ENCODE assay signal across 9 mouse cellular contexts in the genomic region with DNA sequence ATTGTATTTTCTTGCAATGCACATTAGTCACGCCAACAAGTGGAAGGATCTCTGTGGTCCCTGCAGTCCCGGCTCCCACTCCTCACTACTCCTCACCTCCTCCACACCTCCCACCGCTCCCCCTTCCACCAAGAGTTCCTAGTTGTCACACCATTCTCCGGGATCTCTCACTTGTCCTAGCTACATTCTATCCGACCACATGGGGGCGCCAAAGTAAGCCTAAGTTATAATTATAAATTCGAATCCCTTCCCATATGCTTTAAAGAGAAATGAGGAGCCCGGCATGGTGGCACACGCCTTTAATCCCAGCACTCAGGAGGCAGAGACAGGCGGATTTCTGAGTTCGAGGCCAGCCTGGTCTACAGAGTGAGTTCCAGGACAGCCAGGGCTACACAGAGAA. TPM values are rescaled to one million over a fixed set of nuclear protein-coding genes. Genes with fewer than 3 reads are reported as not detected.
DNase-seq lines count a peak whose midpoint lies in the region; ATAC-seq and TF ChIP-seq lines count a peak whose summit lies in the region.
"Had no signal": no experiment of that assay in that cellular context is flagged by ENCODE, and none has a peak within 500 bp of the region (broad histone marks: within the 10 kb centered on the region; RNA-seq: fewer than 3 reads in every experiment).

No protein-coding gene starts in this region.

- H3K27me3 ChIP-seq in midbrain, postnatal 0 days (ENCODE audit: insufficient read depth, low read length): no peaks in the 10 kb centered on the region
- H3K27me3 ChIP-seq in midbrain, embryonic 11.5 days (ENCODE audit: control insufficient read depth, insufficient read depth, low read length): no peaks in the 10 kb centered on the region
- H3K27me3 ChIP-seq in stomach, postnatal 0 days (ENCODE audit: control insufficient read depth, insufficient read depth, low read length): no peaks in the 10 kb centered on the region
- H3K27me3 ChIP-seq: lung, embryonic 15.5 days had no signal

- no peak overlapping the region for H3K4me2 ChIP-seq in midbrain, postnatal 0 days (ENCODE audit: low read depth, low read length, poor library complexity, severe bottlenecking)
- no peak overlapping the region for H3K4me2 ChIP-seq in midbrain, embryonic 11.5 days
- no peak overlapping the region for H3K4me2 ChIP-seq in stomach, postnatal 0 days (replicated peaks; ENCODE audit: low read depth)
- H3K4me2 ChIP-seq: lung, embryonic 15.5 days had no signal

- no peak for ATAC-seq in midbrain, postnatal 0 days (ENCODE audit: low FRiP score)
- ATAC-seq in midbrain, embryonic 11.5 days (ENCODE audit: low FRiP score): no peak
- ATAC-seq in stomach, postnatal 0 days (ENCODE audit: low FRiP score, low TSS enrichment): no peak

- no peaks in the 10 kb centered on the region for H3K4me1 ChIP-seq in midbrain, postnatal 0 days (ENCODE audit: insufficient read depth, low read length)
- no peaks in the 10 kb centered on the region for H3K4me1 ChIP-seq in midbrain, embryonic 11.5 days (ENCODE audit: control insufficient read depth, insufficient read depth, low read length)
- no peaks in the 10 kb centered on the region for H3K4me1 ChIP-seq in cortical plate, adult 2 months (ENCODE audit: control insufficient read depth, insufficient read depth, low read length)
- H3K4me1 ChIP-seq in stomach, postnatal 0 days (replicated peaks; ENCODE audit: control insufficient read depth, insufficient read depth): no peaks in the 10 kb centered on the region
- H3K4me1 ChIP-seq: lung, embryonic 15.5 days had no signal

- 65% methylated on average over 11 of the region's 11 CpGs for WGBS in midbrain, postnatal 0 days
- WGBS in midbrain, embryonic 11.5 days: 64% methylated on average over 11 of the region's 11 CpGs
- WGBS in stomach, postnatal 0 days: 60% methylated on average over 11 of the region's 11 CpGs

- H3K9ac ChIP-seq in midbrain, postnatal 0 days (replicated peaks; ENCODE audit: low read length, poor library complexity, severe bottlenecking): no peak overlapping the region
- no peak overlapping the region for H3K9ac ChIP-seq in midbrain, embryonic 11.5 days (ENCODE audit: low read length)
- H3K9ac ChIP-seq in stomach, postnatal 0 days (ENCODE audit: low read length): no peak overlapping the region
- H3K9ac ChIP-seq: lung, embryonic 15.5 days had no signal

- no peak for TF ChIP-seq EP300 in stomach, postnatal 0 days (optimal IDR thresholded peaks at IDR 0.05)

- H3K36me3 ChIP-seq in midbrain, postnatal 0 days (ENCODE audit: insufficient read depth, low read length): no peaks in the 10 kb centered on the region
- no peaks in the 10 kb centered on the region for H3K36me3 ChIP-seq in midbrain, embryonic 11.5 days (ENCODE audit: control insufficient read depth, insufficient read depth, low read length)
- no peaks in the 10 kb centered on the region for H3K36me3 ChIP-seq in stomach, postnatal 0 days (ENCODE audit: control insufficient read depth, insufficient read depth, low read length)
- H3K36me3 ChIP-seq: lung, embryonic 15.5 days had no signal

- H3K27ac ChIP-seq in midbrain, postnatal 0 days (ENCODE audit: low read depth, low read length): no peak overlapping the region
- H3K27ac ChIP-seq in midbrain, embryonic 11.5 days (ENCODE audit: low read depth, low read length): no peak overlapping the region
- H3K27ac ChIP-seq in cortical plate, adult 2 months (ENCODE audit: insufficient read depth, low read length): no peak overlapping the region
- H3K27ac ChIP-seq in stomach, postnatal 0 days (replicated peaks): no peak overlapping the region
- H3K27ac ChIP-seq: lung, embryonic 15.5 days had no signal

- TF ChIP-seq POLR2A in cortical plate, adult 2 months (IDR thresholded peaks at IDR 0.05; ENCODE audit: extremely low read depth, insufficient read depth, low read length): no peak

- H3K9me3 ChIP-seq in midbrain, postnatal 0 days (ENCODE audit: low read length): no peaks in the 10 kb centered on the region
- no peaks in the 10 kb centered on the region for H3K9me3 ChIP-seq in midbrain, embryonic 11.5 days (ENCODE audit: control insufficient read depth, low read length)
- H3K9me3 ChIP-seq in stomach, postnatal 0 days (ENCODE audit: control insufficient read depth, low read length): no peaks in the 10 kb centered on the region
- H3K9me3 ChIP-seq: lung, embryonic 15.5 days had no signal

- no peak overlapping the region for H3K4me3 ChIP-seq in midbrain, postnatal 0 days (ENCODE audit: low read depth, low read length)
- no peak overlapping the region for H3K4me3 ChIP-seq in midbrain, embryonic 11.5 days (ENCODE audit: low read depth, low read length)
- H3K4me3 ChIP-seq in cortical plate, adult 2 months (ENCODE audit: insufficient read depth, low read length): no peak overlapping the region
- no peak overlapping the region for H3K4me3 ChIP-seq in stomach, postnatal 0 days (ENCODE audit: low read depth, low read length)
- H3K4me3 ChIP-seq: lung, embryonic 15.5 days had no signal

- peak; percentile 36 for TF ChIP-seq CTCF in midbrain, postnatal 0 days (IDR thresholded peaks at IDR 0.05)
- TF ChIP-seq CTCF in cortical plate, adult 2 months (IDR thresholded peaks at IDR 0.05; ENCODE audit: extremely low read depth, insufficient read depth, low read length): peak; percentile 32; the same call in 1 of the 2 replicates
- TF ChIP-seq CTCF in stomach, postnatal 0 days (IDR thresholded peaks at IDR 0.05; ENCODE audit: low read depth): peak; percentile 64

- DNase-seq in midbrain, postnatal 0 days (ENCODE audit: low spot score): no peak
- DNase-seq in midbrain, embryonic 11.5 days (ENCODE audit: low spot score, missing footprints): no peak
- peak; percentile 68 for DNase-seq in ZHBTc4 (ENCODE audit: low read depth, low spot score)
- DNase-seq in kidney, postnatal 36 days: peak; percentile 45 to 84
- peak; percentile 67 for DNase-seq in lung, postnatal 14 days
- peak; percentile 17 for DNase-seq in stomach, postnatal 0 days (ENCODE audit: low spot score)

RNA-seq across cellular contexts. Expression of a gene that starts 12.5 kb away (rescaled TPM):
- 0.19 and 0.60 TPM in 2 replicates for total RNA-seq in midbrain, postnatal 0 days (2014; rRNA removed)
- 0.14 and 0.15 TPM in 2 replicates for polyA plus RNA-seq in midbrain, postnatal 0 days (2015; fragmentation: Nextera tagmentation; extraction: Ambion mirVana)
- polyA plus RNA-seq in midbrain, embryonic 11.5 days (2014; fragmentation: Nextera tagmentation; extraction: Ambion mirVana): not detected in 2 replicates
- 0.23 TPM in 2 replicates for polyA plus RNA-seq in cortical plate, adult 2 months (2012; rRNA removed)
- polyA plus RNA-seq in stomach, postnatal 0 days (2015; fragmentation: Nextera tagmentation; extraction: Ambion mirVana): not detected in 2 replicates
- polyA plus RNA-seq: lung, embryonic 15.5 days; stomach, embryonic 16.5 days had no signal

Comparison
In these comparisons a context has a peak if more than half of its experiments do, and no peak if none do; other contexts are left out.
1. DNase-seq: peak in ZHBTc4 (single experiment), kidney, postnatal 36 days (2 of 2), lung, postnatal 14 days (single experiment) and stomach, postnatal 0 days (single experiment); none in midbrain, postnatal 0 days (single experiment) and midbrain, embryonic 11.5 days (single experiment).
2. Peak in every context shown above with its lines, with median percentiles within 50 percentile points of each other: CTCF ChIP-seq.